ENCODE assay signal across 7 mouse cellular contexts in the genomic region with DNA sequence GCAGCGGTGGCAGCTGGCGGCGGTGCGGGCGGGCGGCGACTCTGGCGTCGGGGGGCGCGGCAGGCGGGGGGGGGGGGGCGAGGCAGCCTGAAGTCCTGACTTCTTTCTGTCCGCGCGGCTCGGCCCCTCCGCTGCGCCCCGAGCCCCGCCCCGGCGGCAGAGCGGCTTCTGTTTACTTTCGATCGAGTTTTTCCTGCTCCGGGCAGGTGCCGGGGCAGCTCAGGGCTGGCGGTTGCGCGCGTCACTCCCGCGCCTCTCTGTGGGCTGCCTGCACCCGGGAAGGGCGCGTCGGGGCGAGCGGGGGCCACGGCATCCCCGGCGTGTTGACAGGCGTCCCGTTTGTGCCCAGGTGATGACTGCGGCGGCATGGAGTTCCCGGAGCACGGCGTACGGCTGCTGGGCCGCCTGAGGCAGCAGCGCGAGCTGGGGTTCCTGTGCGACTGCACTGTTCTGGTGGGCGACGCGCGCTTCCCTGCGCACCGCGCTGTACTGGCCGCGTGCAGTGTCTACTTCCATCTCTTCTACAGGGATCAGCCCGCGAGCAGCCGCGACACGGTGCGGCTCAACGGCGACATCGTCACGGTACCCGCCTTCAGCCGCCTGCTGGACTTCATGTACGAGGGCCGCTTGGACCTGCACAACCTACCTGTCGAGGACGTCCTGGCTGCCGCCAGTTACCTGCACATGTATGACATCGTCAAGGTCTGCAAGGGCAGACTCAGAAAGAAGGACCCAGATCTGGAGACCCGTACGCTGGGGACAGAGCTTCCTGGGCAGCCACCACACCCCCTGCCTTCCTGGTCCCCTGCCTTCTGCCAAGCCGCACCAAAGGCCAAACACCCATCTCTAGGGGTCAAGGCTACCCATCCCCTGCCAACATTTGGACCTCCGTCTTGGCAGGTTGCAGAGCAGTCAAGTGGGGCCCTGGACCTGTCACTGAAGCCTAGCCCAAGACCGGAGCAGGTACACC. TPM values are rescaled to one million over a fixed set of nuclear protein-coding genes. Genes with fewer than 3 reads are reported as not detected.
DNase-seq lines count a peak whose midpoint lies in the region; ATAC-seq and TF ChIP-seq lines count a peak whose summit lies in the region.

No protein-coding gene starts in this region.

- 0 out of 2 replicates have a peak, but pooled peaks have one; percentile 24 for TF ChIP-seq CTCF in intestine, postnatal 0 days (IDR thresholded peaks at IDR 0.05; ENCODE audit: low read depth)

- H3K9me3 ChIP-seq in forebrain, embryonic 11.5 days (ENCODE audit: control insufficient read depth, low read length): no peaks in the 10 kb centered on the region
- no peaks in the 10 kb centered on the region for H3K9me3 ChIP-seq in intestine, postnatal 0 days (ENCODE audit: control insufficient read depth)

- H3K9ac ChIP-seq in forebrain, embryonic 11.5 days (ENCODE audit: low read length): peak overlapping the region; percentile 67
- peak overlapping the region; percentile 71 for H3K9ac ChIP-seq in intestine, postnatal 0 days (ENCODE audit: low read depth, low read length)

- H3K4me2 ChIP-seq in forebrain, embryonic 11.5 days (ENCODE audit: low read depth, low read length, severe bottlenecking): peak overlapping the region; percentile 95
- H3K4me2 ChIP-seq in intestine, postnatal 0 days (replicated peaks; ENCODE audit: low read depth): peak overlapping the region; percentile 91

- H3K4me3 ChIP-seq in forebrain, embryonic 11.5 days (ENCODE audit: low read depth, low read length): peak overlapping the region; percentile 63
- peak overlapping the region; percentile 65 for H3K4me3 ChIP-seq in intestine, postnatal 0 days (ENCODE audit: low read depth, low read length)

- no peaks in the 10 kb centered on the region for H3K36me3 ChIP-seq in forebrain, embryonic 11.5 days (ENCODE audit: control insufficient read depth, insufficient read depth, low read length)
- H3K36me3 ChIP-seq in intestine, postnatal 0 days (ENCODE audit: control insufficient read depth, insufficient read depth): peaks cover 17% of the 10 kb centered on the region

- peak; percentile 11; the same call in 1 of the 2 replicates for ATAC-seq in forebrain, embryonic 11.5 days (replicated peaks; ENCODE audit: low FRiP score)
- ATAC-seq in intestine, postnatal 0 days: peak; percentile 65

- peaks cover 15% of the 10 kb centered on the region for H3K4me1 ChIP-seq in forebrain, embryonic 11.5 days (replicated peaks; ENCODE audit: control insufficient read depth, insufficient read depth, low read length)
- H3K4me1 ChIP-seq in intestine, postnatal 0 days (replicated peaks; ENCODE audit: control insufficient read depth, insufficient read depth, low read length): 0 out of 2 replicates have a peak, but pooled peaks cover 7% of the 10 kb centered on the region

- H3K27ac ChIP-seq in forebrain, embryonic 11.5 days (ENCODE audit: low read depth, low read length): no peak overlapping the region
- H3K27ac ChIP-seq in intestine, postnatal 0 days (ENCODE audit: low read depth, low read length): peak overlapping the region; percentile 90

- WGBS in forebrain, embryonic 11.5 days: 4% methylated on average over 78 of the region's 87 CpGs
- 8% methylated on average over 75 of the region's 87 CpGs for WGBS in intestine, postnatal 0 days

- peak; percentile 64 for DNase-seq in A20 (ENCODE audit: low read depth, low spot score)
- DNase-seq in CD8-positive naive resting alpha-beta T cell, adult 2 months (ENCODE audit: low read depth in 2 of 2, low spot score in 2 of 2): peak; percentile 22 to 30
- DNase-seq in forebrain, embryonic 11.5 days (ENCODE audit: low spot score): peak; percentile 71
- DNase-seq in lung, postnatal 10 days: peak; percentile 78
- DNase-seq in testis, postnatal 10 days (ENCODE audit: low spot score): peak; percentile 57
- no peak for DNase-seq in frontal cortex, postnatal 10 days (ENCODE audit: low spot score in 2 of 2)

- peaks cover 38% of the 10 kb centered on the region for H3K27me3 ChIP-seq in forebrain, embryonic 11.5 days (ENCODE audit: control insufficient read depth, insufficient read depth, low read length)
- no peaks in the 10 kb centered on the region for H3K27me3 ChIP-seq in intestine, postnatal 0 days (replicated peaks; ENCODE audit: control insufficient read depth, insufficient read depth, low read length)

RNA-seq across cellular contexts. Expression of gene Zbtb42, which starts 0.7 kb away (rescaled TPM):
- polyA plus RNA-seq in forebrain, embryonic 11.5 days (2014; fragmentation: Nextera tagmentation; extraction: Ambion mirVana): 4.4 and 5.3 TPM in 2 replicates
- 8.1 and 8.3 TPM in 2 replicates for polyA plus RNA-seq in intestine, postnatal 0 days (2015; fragmentation: Nextera tagmentation; extraction: Ambion mirVana)

RNA-seq across cellular contexts. Expression of gene Akt1, which starts 4.6 kb away (rescaled TPM):
- polyA plus RNA-seq in forebrain, embryonic 11.5 days (2014; fragmentation: Nextera tagmentation; extraction: Ambion mirVana): 99.4 and 123 TPM in 2 replicates
- 121 and 125 TPM in 2 replicates for polyA plus RNA-seq in intestine, postnatal 0 days (2015; fragmentation: Nextera tagmentation; extraction: Ambion mirVana)

RNA-seq across cellular contexts. Expression of gene Siva1, which starts 34.8 kb away (rescaled TPM):
- 227 and 257 TPM in 2 replicates for polyA plus RNA-seq in forebrain, embryonic 11.5 days (2014; fragmentation: Nextera tagmentation; extraction: Ambion mirVana)
- 52.6 and 54.5 TPM in 2 replicates for polyA plus RNA-seq in intestine, postnatal 0 days (2015; fragmentation: Nextera tagmentation; extraction: Ambion mirVana)

RNA-seq across cellular contexts. Expression of gene Cep170b, which starts 40.9 kb away (rescaled TPM):
- 12.6 and 15.2 TPM in 2 replicates for polyA plus RNA-seq in forebrain, embryonic 11.5 days (2014; fragmentation: Nextera tagmentation; extraction: Ambion mirVana)
- 12.7 and 13.4 TPM in 2 replicates for polyA plus RNA-seq in intestine, postnatal 0 days (2015; fragmentation: Nextera tagmentation; extraction: Ambion mirVana)

RNA-seq across cellular contexts. Expression of gene Adssl1, which starts 59.5 kb away (rescaled TPM):
- 1.9 and 2.1 TPM in 2 replicates for polyA plus RNA-seq in forebrain, embryonic 11.5 days (2014; fragmentation: Nextera tagmentation; extraction: Ambion mirVana)
- polyA plus RNA-seq in intestine, postnatal 0 days (2015; fragmentation: Nextera tagmentation; extraction: Ambion mirVana): 0.57 and 0.67 TPM in 2 replicates

Comparison
In these comparisons a context has a peak if more than half of its experiments do, and no peak if none do; other contexts are left out.
1. DNase-seq: peak in A20 (single experiment), CD8-positive naive resting alpha-beta T cell, adult 2 months (2 of 2), forebrain, embryonic 11.5 days (single experiment), lung, postnatal 10 days (single experiment) and testis, postnatal 10 days (single experiment); none in frontal cortex, postnatal 10 days (0 of 2).